Mouse (Mus musculus) hematopoietic stem cell, adult 5-6 weeks (primary cell): ENCODE measurements around the gene Tmtc3. TPM values are rescaled to one million over a fixed set of nuclear protein-coding genes. Genes with fewer than 3 reads are reported as not detected.

ENCODE experiments used
- total RNA-seq: library from RNA; stranded (forward); fragments of 172-1452, 232-1000 nt; gene quantifications from 2 replicates; pipeline ENCODE4 v1.2.3, GENCODE M21; 2017

The Tmtc3 gene
- total RNA-seq, 1 experiment from 2014 or later, result 6.5 TPM

Other genes starting within 250 kb of the Tmtc3 start
- gene Gm4301, start 151.7 kb downstream of the Tmtc3 start, total RNA-seq, result not detected in 2 replicates
- gene Gm4302, start 146.5 kb downstream of the Tmtc3 start, total RNA-seq, result not detected in 2 replicates
- not detected in 2 replicates for gene Gm4303, start 141.4 kb downstream of the Tmtc3 start, total RNA-seq
- gene Gm4305, start 136.3 kb downstream of the Tmtc3 start, total RNA-seq, result not detected in 2 replicates
- not detected in 2 replicates for gene Gm4307, start 126.0 kb downstream of the Tmtc3 start, total RNA-seq
- gene Gm4312, start 104.8 kb downstream of the Tmtc3 start, total RNA-seq, result not detected in 2 replicates
- gene Cep290, start 208 bp upstream of the Tmtc3 start, total RNA-seq, result 23.3 and 27.1 TPM in 2 replicates
- 16.2 and 23.6 TPM in 2 replicates for gene 4930430F08Rik, start 103.1 kb upstream of the Tmtc3 start, total RNA-seq
- gene 1700017N19Rik, start 103.1 kb upstream of the Tmtc3 start, total RNA-seq, result not detected in 2 replicates